ENCODE assay signal across 9 mouse cellular contexts in the genomic region with DNA sequence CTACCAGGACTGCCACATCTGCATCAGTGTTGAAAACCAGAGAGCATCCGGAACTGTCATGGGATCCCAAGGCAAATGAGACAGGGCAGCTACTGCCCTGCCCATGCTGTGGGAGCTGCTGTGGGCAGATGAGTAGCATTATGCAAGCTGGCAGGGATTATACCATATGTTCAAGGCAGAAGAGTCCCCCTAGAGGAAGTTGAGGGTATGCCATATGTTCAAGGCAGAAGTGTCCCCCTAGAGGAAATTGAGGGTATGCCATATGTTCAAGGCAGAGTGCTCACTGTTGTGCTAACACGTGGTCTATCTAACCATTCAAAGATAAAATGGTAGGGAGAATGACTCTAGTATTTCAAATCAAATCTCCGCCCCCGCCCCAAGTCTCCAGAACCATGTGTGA.
DNase-seq lines count a peak whose midpoint lies in the region; ATAC-seq and TF ChIP-seq lines count a peak whose summit lies in the region.
"Had no signal": no experiment of that assay in that cellular context is flagged by ENCODE, and none has a peak within 500 bp of the region (broad histone marks: within the 10 kb centered on the region; RNA-seq: fewer than 3 reads in every experiment).

No protein-coding gene starts in this region.

- ATAC-seq in hindbrain, embryonic 13.5 days (ENCODE audit: low FRiP score): peak; percentile 43; the same call in 1 of the 2 replicates
- ATAC-seq in hindbrain, embryonic 12.5 days (ENCODE audit: low FRiP score): no peak
- peak; percentile 60 for ATAC-seq in intestine, postnatal 0 days

- no peak overlapping the region for H3K9ac ChIP-seq in hindbrain, embryonic 13.5 days
- no peak overlapping the region for H3K9ac ChIP-seq in hindbrain, embryonic 12.5 days
- no peak overlapping the region for H3K9ac ChIP-seq in intestine, postnatal 0 days (ENCODE audit: low read depth, low read length)

- DNase-seq in CD8-positive naive resting alpha-beta T cell, adult 2 months (ENCODE audit: low read depth in 2 of 2, low spot score in 2 of 2): peak; percentile 5 to 28
- peak; percentile 51 for DNase-seq in brain, adult 2 months (ENCODE audit: low read depth, low spot score)
- peak; percentile 80 for DNase-seq in retina, postnatal 1 day
- no peak for DNase-seq in frontal cortex, postnatal 10 days (ENCODE audit: low spot score in 2 of 2)
- no peak for DNase-seq in adrenal gland, postnatal 25 days

- H3K4me1 ChIP-seq in hindbrain, embryonic 13.5 days (replicated peaks): peaks cover 6% of the 10 kb centered on the region; the same call in 1 of the 2 replicates
- H3K4me1 ChIP-seq in hindbrain, embryonic 12.5 days: no peaks in the 10 kb centered on the region
- H3K4me1 ChIP-seq in intestine, postnatal 0 days (replicated peaks; ENCODE audit: control insufficient read depth, insufficient read depth, low read length): no peaks in the 10 kb centered on the region

- no peak overlapping the region for H3K27ac ChIP-seq in hindbrain, embryonic 13.5 days
- H3K27ac ChIP-seq in hindbrain, embryonic 12.5 days: no peak overlapping the region
- H3K27ac ChIP-seq in intestine, postnatal 0 days (ENCODE audit: low read depth, low read length): no peak overlapping the region
- H3K27ac ChIP-seq: macrophage had no signal

- peak; percentile 97 for TF ChIP-seq CTCF in intestine, postnatal 0 days (IDR thresholded peaks at IDR 0.05; ENCODE audit: low read depth)

- H3K4me2 ChIP-seq in hindbrain, embryonic 13.5 days: no peak overlapping the region
- no peak overlapping the region for H3K4me2 ChIP-seq in hindbrain, embryonic 12.5 days (replicated peaks)
- H3K4me2 ChIP-seq in intestine, postnatal 0 days (replicated peaks; ENCODE audit: low read depth): no peak overlapping the region

- no peaks in the 10 kb centered on the region for H3K36me3 ChIP-seq in hindbrain, embryonic 13.5 days
- H3K36me3 ChIP-seq in hindbrain, embryonic 12.5 days: no peaks in the 10 kb centered on the region
- H3K36me3 ChIP-seq in intestine, postnatal 0 days (ENCODE audit: control insufficient read depth, insufficient read depth): peaks cover under 1% of the 10 kb centered on the region; the same call in 1 of the 2 replicates

- no peaks in the 10 kb centered on the region for H3K27me3 ChIP-seq in hindbrain, embryonic 13.5 days
- no peaks in the 10 kb centered on the region for H3K27me3 ChIP-seq in hindbrain, embryonic 12.5 days
- no peaks in the 10 kb centered on the region for H3K27me3 ChIP-seq in intestine, postnatal 0 days (replicated peaks; ENCODE audit: control insufficient read depth, insufficient read depth, low read length)

- WGBS in hindbrain, embryonic 13.5 days: 76% methylated on average over 4 of the region's 4 CpGs
- WGBS in hindbrain, embryonic 12.5 days: 78% methylated on average over 4 of the region's 4 CpGs
- WGBS in intestine, postnatal 0 days: 77% methylated on average over 4 of the region's 4 CpGs

- no peaks in the 10 kb centered on the region for H3K9me3 ChIP-seq in hindbrain, embryonic 13.5 days
- H3K9me3 ChIP-seq in hindbrain, embryonic 12.5 days (replicated peaks): no peaks in the 10 kb centered on the region
- no peaks in the 10 kb centered on the region for H3K9me3 ChIP-seq in intestine, postnatal 0 days (ENCODE audit: control insufficient read depth)

- no peak overlapping the region for H3K4me3 ChIP-seq in hindbrain, embryonic 13.5 days
- H3K4me3 ChIP-seq in hindbrain, embryonic 12.5 days: no peak overlapping the region
- no peak overlapping the region for H3K4me3 ChIP-seq in intestine, postnatal 0 days (ENCODE audit: low read depth, low read length)

Comparison
In these comparisons a context has a peak if more than half of its experiments do, and no peak if none do; other contexts are left out.
1. DNase-seq: peak in CD8-positive naive resting alpha-beta T cell, adult 2 months (2 of 2), brain, adult 2 months (single experiment) and retina, postnatal 1 day (single experiment); none in frontal cortex, postnatal 10 days (0 of 2) and adrenal gland, postnatal 25 days (single experiment).